Mouse (Mus musculus): Measurements from ENCODE around the gene Hyal2.

Gene Hyal2

DNA sequence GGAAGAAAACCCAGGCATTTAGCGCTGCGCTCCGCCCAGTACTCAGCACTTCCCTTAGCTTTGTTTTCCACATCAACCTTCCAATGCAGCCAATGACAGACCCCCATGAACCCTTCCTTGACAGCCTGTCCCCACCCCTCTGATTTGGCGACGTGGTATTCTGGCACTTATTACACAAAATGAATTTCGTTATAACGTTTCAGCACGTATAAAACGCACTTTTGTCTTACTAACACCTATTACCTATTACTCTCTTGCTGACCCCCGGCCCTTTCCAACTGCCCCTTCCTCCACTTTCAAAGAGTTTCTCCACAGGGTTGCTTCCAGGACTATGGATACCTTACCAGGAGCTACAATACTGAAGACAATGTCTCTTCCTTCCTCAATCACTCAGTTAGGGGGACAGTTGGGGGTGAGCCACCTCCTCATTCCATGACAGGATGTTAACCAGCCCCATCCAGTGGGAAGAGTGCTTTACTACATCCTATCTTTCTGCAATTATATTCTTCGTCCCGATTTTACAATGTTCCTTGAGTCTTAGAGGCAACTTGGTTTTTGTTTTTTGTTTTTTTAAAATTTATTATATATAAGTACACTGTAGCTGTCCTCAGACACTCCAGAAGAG is 45.3 kb downstream of the Hyal2 start:
- no peak for DNase-seq

GRCm38 (mm10) chr9:107615035-107615434 is 47.3 kb downstream of the Hyal2 start:
- no peak for DNase-seq

DNA sequence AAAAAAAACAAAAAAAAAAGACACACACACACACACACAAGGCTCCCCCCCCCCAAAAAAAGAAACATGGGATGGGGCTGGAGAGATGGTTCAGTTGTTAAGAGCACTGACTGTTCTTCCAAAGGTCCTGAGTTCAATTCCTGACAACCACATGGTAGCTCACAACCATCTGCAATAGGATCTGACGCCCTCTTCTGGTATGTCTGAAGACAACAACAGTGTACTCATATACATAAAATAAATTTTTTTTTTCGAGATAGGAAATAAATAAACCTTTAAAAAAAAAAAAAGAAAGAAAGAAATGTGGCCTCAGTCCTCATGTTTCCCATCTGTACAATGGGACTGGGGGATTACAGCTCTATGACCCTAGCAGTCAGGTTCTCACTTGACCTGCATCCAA is 49.7 kb downstream of the Hyal2 start:
- DNase-seq: no peak

GRCm38 (mm10) chr9:107618098-107618497 is 50.4 kb downstream of the Hyal2 start:
- no peak for DNase-seq

DNA sequence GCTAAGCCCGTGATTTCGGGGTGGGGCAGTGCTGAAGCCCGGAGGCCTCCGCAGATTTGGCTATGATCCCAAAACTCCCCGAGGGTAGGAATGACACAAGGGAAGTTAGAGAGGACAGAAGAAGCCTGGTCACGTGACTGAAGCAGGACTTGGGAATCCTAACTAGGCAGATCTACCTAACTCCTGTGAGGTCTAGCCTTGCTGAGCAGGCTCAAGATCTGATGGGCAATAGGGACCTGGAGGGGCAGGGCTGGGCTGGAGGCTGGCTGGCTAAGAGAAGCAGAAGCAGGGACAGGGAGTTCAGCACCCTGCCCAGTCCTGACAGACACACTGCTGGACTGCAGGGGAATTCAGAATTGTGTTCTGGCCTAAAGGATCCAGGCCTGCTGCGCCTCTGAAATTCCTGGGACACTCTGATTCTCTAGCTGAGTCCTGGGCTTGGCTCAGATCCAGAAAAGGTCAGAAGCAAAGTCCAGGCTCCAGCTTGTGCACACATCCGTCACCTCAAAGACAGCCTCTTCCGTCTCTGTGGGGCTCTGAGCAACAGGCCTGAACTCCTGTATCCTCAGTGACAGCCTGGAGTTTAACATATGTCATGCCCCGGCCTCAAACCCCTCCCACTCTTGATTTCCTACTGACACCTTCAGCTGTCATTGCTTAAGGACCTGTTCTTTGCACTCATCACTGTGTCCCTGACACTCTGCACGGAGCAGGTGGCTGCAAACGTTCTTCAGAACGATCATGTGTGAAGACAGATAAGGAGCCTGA is 51.2 kb downstream of the Hyal2 start:
- peak; percentile 88 to 89 for DNase-seq

DNA sequence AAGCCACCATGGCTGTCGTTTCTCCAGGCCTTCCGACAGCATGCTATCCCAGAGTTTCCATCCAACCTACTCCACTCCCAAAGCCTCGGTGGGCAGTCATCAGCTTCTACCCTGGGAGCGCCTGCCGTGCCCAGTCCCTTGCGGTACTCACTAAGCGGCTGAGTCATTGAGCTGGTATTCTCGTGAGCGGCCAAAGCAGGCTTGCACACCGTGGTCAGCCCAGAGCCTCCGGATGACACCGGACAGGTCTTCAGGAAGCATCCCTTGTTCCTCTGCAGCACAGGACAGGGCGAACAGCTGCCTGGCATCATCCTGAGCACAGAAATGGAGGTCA is 51.8 kb downstream of the Hyal2 start:
- DNase-seq: no peak

- no peak for DNase-seq
Measured at GRCm38 (mm10) chr9:107620954-107621353, 53.2 kb downstream of the Hyal2 start.

Data from kidney, adult 8-10 months (tissue).